Comparison of ENCODE assay signal across 10 mouse cellular contexts in genomic region chr6:89157501-89157900, GRCm38 (mm10).
"Had no signal": no experiment of that assay in that cellular context is flagged by ENCODE, and none has a peak within 500 bp of the region (broad histone marks: within the 10 kb centered on the region; RNA-seq: fewer than 3 reads in every experiment).

No protein-coding gene starts in this region.

- DNase-seq: kidney, adult 2 months; kidney, postnatal 25 days; layer of hippocampus, postnatal 36 days; lung, adult 18-20 months; lung, postnatal 10 days; lung, postnatal 36 days; right cerebral cortex, postnatal 4 days; thymus, adult 2 months; thymus, postnatal 14 days; thymus, postnatal 4 days had no signal
